Mouse (Mus musculus) forebrain, postnatal 0 days (tissue): ENCODE measurements around the gene Olfr186. TPM values are rescaled to one million over a fixed set of nuclear protein-coding genes. Genes with fewer than 3 reads are reported as not detected.

Experiments
- ATAC-seq: fragments of 200-750 bp; cut with Nextera tagmentation; 2 replicates; pipeline ENCODE4 v1.8.0; 2017; ENCODE audit warnings: mild to moderate bottlenecking, moderate library complexity
- DNase-seq: peaks from one replicate; pipeline ENCODE4 v3.0.0-alpha.2; 2015
- H3K27ac ChIP-seq: fragments of 300-500 bp; sonication (generic); 2 replicates; pipeline ENCODE4 v1.5.1; 2014; ENCODE audit warnings: low read depth, mild to moderate bottlenecking, antibody characterized with exemption, low read length, moderate library complexity, mixed read lengths
- H3K27me3 ChIP-seq: fragments of 300-500 bp; sonication (generic); 2 replicates; pipeline ENCODE4 v1.6.1; 2014; ENCODE audit warnings: mild to moderate bottlenecking, low read length, mixed read lengths; ENCODE audit not compliant: insufficient read depth
- H3K36me3 ChIP-seq: fragments of 300-500 bp; sonication (generic); 2 replicates; pipeline ENCODE4 v1.6.1; 2014; ENCODE audit warnings: mild to moderate bottlenecking, moderate library complexity; ENCODE audit not compliant: insufficient read depth
- H3K4me1 ChIP-seq: fragments of 300-500 bp; sonication (generic); 2 replicates; pipeline ENCODE4 v1.6.1; 2014; ENCODE audit warnings: antibody characterized with exemption; ENCODE audit not compliant: insufficient read depth
- H3K4me2 ChIP-seq: fragments of 300-500 bp; sonication (generic); 2 replicates; pipeline ENCODE4 v1.6.1; 2014; ENCODE audit warnings: low read depth, mild to moderate bottlenecking, moderate library complexity
- H3K4me3 ChIP-seq: fragments of 300-500 bp; sonication (generic); 2 replicates; pipeline ENCODE4 v1.5.1; 2014; ENCODE audit warnings: low read depth, low read length, mixed read lengths
- H3K9ac ChIP-seq: fragments of 300-500 bp; sonication (generic); 2 replicates; pipeline ENCODE4 v1.6.1; 2014; ENCODE audit warnings: mild to moderate bottlenecking
- H3K9me3 ChIP-seq: fragments of 300-500 bp; sonication (generic); 2 replicates; pipeline ENCODE4 v1.6.1; 2016; ENCODE audit warnings: low read length
- CTCF ChIP-seq: sonication (generic); IDR thresholded peaks from 2 replicates; pipeline ENCODE4 v1.5.1; 2016; ENCODE audit warnings: antibody characterized with exemption, control low read depth, low read depth
- WGBS: fragments of 180-500 bp; shearing (Covaris S2); extraction: QIAGEN DNeasy Blood & Tissue Kit; methylation state at CpG from one replicate; pipeline ENCODE4 v1.1.7; 2014; 5-methylcytosine and 5-hydroxymethylcytosine counted together
- polyA plus RNA-seq: library from polyadenylated mRNA; unstranded; fragments of >200 nt; fragmentation: Nextera tagmentation; extraction: Ambion mirVana; gene quantifications from 2 replicates; pipeline ENCODE4 v1.2.1, GENCODE M21; 2015
- total RNA-seq: library from RNA; depleted of rRNA; stranded (reverse); fragments of >200 nt; gene quantifications from 2 replicates; pipeline ENCODE4 v1.2.3, GENCODE M21; 2014; rRNA removed

Gene Olfr186
- total and polyA plus RNA-seq, 2 experiments from 2014 or later = not detected

DNA sequence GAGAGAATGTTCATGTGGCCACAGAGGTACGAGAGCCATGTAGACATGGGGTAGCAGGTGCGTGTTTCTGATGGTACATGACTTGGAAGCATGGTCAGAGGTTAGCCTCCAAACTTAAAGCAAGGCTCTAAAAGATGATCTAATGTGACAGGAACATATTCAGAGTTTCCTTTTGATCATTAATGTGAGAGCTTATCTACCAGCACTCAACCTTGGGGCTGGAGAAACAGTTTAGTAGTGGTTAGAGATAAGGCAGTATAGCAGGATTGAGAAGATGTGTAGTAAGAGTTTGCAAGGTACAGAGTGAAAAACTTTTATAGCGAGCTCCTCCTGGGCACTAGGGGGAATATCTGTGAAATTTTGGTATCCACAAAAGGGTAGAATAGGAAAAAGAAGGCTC is 15.7 kb upstream of the Olfr186 start:
- H3K4me2 ChIP-seq = no peak overlapping the region
- no peaks in the 10 kb centered on the region for H3K27me3 ChIP-seq
- 81% methylated on average over 3 of the region's 3 CpGs for WGBS
- H3K4me3 ChIP-seq = no peak overlapping the region
- H3K9ac ChIP-seq = no peak overlapping the region
- no peak for TF ChIP-seq CTCF
- DNase-seq = no peak
- ATAC-seq = no peak
- H3K4me1 ChIP-seq = no peaks in the 10 kb centered on the region
- no peaks in the 10 kb centered on the region for H3K36me3 ChIP-seq
- no peak overlapping the region for H3K27ac ChIP-seq
- no peaks in the 10 kb centered on the region for H3K9me3 ChIP-seq

DNA sequence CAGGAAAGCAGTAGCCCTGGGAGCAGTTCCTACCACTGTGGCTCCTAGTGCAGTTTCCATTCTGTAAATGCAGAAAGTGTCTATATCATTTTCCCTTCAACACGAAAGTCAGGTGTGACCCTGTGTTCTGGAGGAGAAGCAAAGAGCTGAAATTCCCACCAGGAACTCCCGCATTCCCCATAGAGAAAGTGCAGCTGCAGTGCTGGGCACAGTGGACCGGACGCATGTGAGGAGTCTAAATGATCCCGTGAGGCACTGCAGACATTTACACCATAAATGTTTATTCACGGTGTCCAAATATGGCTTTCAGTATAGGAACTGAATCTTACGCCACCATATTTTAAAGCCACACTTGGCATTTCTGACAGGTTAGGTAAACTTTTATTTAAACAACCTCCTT is 9.6 kb upstream of the Olfr186 start, which contains the start of gene Olfr187:
Olfr187 (minus strand) TSS at position 58 of the 400 bp plus-strand sequence.
- H3K9ac ChIP-seq = no peak within 1 kb of the TSS
- no peaks in the 10 kb centered on the region for H3K9me3 ChIP-seq
- TF ChIP-seq CTCF = no peak
- ATAC-seq (no peak), DNase-seq (no peak)
- no peak within 1 kb of the TSS for H3K27ac ChIP-seq
- no peak within 1 kb of the TSS for H3K4me3 ChIP-seq
- WGBS = 90% methylated on average over 7 of the region's 7 CpGs
- no peaks in the 10 kb centered on the region for H3K36me3 ChIP-seq
- H3K4me2 ChIP-seq = no peak within 1 kb of the TSS
- H3K27me3 ChIP-seq = no peaks in the 10 kb centered on the region
- H3K4me1 ChIP-seq = no peaks in the 10 kb centered on the region

DNA sequence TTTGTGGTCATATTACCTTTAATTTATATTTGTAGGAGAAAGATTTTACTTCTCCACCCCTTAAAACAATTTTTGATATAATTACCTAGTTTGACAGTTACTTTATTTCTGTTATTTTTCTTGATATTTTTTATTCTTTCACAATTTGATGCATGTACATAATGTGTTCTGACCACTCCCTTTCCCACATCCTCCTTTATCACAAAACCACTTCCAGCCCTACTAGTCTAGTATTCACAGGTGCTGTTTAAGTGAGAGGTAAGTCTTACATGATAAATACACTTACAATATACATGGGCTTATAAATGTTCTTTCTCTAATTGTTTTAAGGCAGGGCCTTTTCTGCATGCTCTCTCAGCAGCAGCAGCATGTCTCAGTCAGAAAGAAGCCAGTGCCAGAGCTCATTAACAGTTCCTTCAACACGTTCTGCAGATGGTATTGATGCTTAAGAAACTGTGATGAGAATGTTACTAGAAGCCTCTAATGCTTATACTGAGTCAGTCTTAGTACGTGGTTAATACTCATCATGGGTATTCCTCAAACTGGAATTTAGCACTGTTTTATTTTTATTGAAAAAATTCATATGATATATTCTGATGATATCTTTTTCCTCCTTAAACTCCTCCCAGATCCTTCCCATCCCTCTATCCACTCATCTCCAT is 16.6 kb downstream of the Olfr186 start:
- H3K27me3 ChIP-seq = no peaks in the 10 kb centered on the region
- no peak overlapping the region for H3K27ac ChIP-seq
- no peak for TF ChIP-seq CTCF
- no peaks in the 10 kb centered on the region for H3K36me3 ChIP-seq
- H3K4me3 ChIP-seq = no peak overlapping the region
- ATAC-seq = no peak
- no peaks in the 10 kb centered on the region for H3K4me1 ChIP-seq
- no peak overlapping the region for H3K4me2 ChIP-seq
- H3K9ac ChIP-seq = no peak overlapping the region
- no peaks in the 10 kb centered on the region for H3K9me3 ChIP-seq
- WGBS = 54% methylated on average over 2 of the region's 2 CpGs
- DNase-seq = peak; percentile 5

DNA sequence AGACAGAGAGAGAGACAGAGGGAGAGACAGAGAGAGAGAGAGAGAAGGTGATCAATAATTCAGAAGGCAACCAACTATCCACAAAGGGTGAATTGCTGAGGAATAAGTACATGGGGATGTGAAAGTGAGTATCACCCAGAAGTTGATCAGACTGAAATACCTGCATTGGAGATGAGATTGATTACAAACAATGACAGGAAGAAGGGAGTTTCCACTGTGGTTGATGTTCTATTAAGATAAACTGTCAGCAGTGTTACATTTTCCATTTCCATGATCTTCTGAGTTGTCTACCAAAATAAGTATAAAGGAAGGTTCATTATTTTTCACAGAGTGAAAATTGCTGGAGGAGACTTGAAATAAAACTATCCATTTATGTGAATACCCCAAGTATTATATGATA is 22.9 kb downstream of the Olfr186 start:
- TF ChIP-seq CTCF = no peak
- Histone ChIP-seq H3K27me3 (no peaks in the 10 kb centered on the region), H3K4me3 (no peak overlapping the region)

DNA sequence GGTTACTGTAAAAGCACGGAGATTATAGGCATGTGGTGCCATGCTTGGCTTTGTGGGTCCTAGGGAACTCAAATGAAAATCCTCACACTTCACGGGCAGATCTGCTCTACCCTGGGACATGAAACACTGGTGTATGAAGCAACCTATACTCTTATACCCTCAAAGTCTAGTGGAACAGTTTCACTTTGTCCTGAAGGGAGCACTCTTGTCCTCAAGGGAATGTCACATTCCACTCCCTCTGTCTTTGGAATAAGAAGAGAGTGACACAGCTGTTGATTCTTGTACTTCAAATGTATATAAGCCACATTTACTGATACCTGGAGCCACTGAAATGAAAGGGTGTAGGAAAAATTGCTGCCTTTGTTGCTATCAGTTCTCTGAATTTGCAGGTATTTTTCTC is 35.0 kb downstream of the Olfr186 start, which contains the start of gene Olfr183:
Olfr183 (plus strand) TSS at position 301 of the 400 bp plus-strand sequence.
- 64% methylated on average over 2 of the region's 2 CpGs for WGBS
- no peak for TF ChIP-seq CTCF

More for the DNA sequence above, 22.9 kb downstream of the Olfr186 start:
- Histone ChIP-seq H3K27ac (no peak overlapping the region), H3K4me2 (no peak overlapping the region), H3K4me1 (no peaks in the 10 kb centered on the region), H3K36me3 (no peaks in the 10 kb centered on the region), H3K9me3 (no peaks in the 10 kb centered on the region), H3K9ac (no peak overlapping the region)
- ATAC-seq (no peak), DNase-seq (no peak)

More for the DNA sequence above, 35.0 kb downstream of the Olfr186 start, which contains the start of gene Olfr183:
- Histone ChIP-seq H3K27ac (no peak within 1 kb of the TSS), H3K9ac (no peak within 1 kb of the TSS), H3K36me3 (no peaks in the 10 kb centered on the region), H3K4me2 (no peak within 1 kb of the TSS), H3K4me3 (no peak within 1 kb of the TSS), H3K27me3 (no peaks in the 10 kb centered on the region), H3K9me3 (no peaks in the 10 kb centered on the region), H3K4me1 (no peaks in the 10 kb centered on the region)
- ATAC-seq = no peak
- no peak for DNase-seq

Other genes with a start within 250 kb of the Olfr186 start
- not detected in 2 replicates for gene Olfr173, start 230.0 kb downstream of the Olfr186 start, total RNA-seq
- gene Olfr173, start 230.0 kb downstream of the Olfr186 start, polyA plus RNA-seq = not detected in 2 replicates
- gene Olfr175-ps1, start 203.5 kb downstream of the Olfr186 start, total RNA-seq = not detected in 2 replicates
- gene Olfr175-ps1, start 203.5 kb downstream of the Olfr186 start, polyA plus RNA-seq = not detected in 2 replicates
- not detected in 2 replicates for gene Olfr177, start 155.5 kb downstream of the Olfr186 start, total RNA-seq
- gene Olfr177, start 155.5 kb downstream of the Olfr186 start, polyA plus RNA-seq = not detected in 2 replicates
- not detected in 2 replicates for gene Olfr178, start 138.2 kb downstream of the Olfr186 start, total RNA-seq
- not detected in 2 replicates for gene Olfr178, start 138.2 kb downstream of the Olfr186 start, polyA plus RNA-seq
- gene Olfr181, start 101.5 kb downstream of the Olfr186 start, total RNA-seq = not detected in 2 replicates
- gene Olfr181, start 101.5 kb downstream of the Olfr186 start, polyA plus RNA-seq = not detected in 2 replicates
- gene Olfr180, start 100.9 kb downstream of the Olfr186 start, total RNA-seq = not detected in 2 replicates
- not detected in 2 replicates for gene Olfr180, start 100.9 kb downstream of the Olfr186 start, polyA plus RNA-seq
- gene Olfr183, start 34.9 kb downstream of the Olfr186 start, total RNA-seq = not detected in 2 replicates
- not detected in 2 replicates for gene Olfr183, start 34.9 kb downstream of the Olfr186 start, polyA plus RNA-seq
- not detected in 2 replicates for gene Olfr187, start 9.5 kb upstream of the Olfr186 start, total RNA-seq
- not detected in 2 replicates for gene Olfr187, start 9.5 kb upstream of the Olfr186 start, polyA plus RNA-seq
- gene Olfr190, start 47.7 kb upstream of the Olfr186 start, total RNA-seq = not detected in 2 replicates
- not detected in 2 replicates for gene Olfr190, start 47.7 kb upstream of the Olfr186 start, polyA plus RNA-seq
- not detected in 2 replicates for gene Olfr191, start 59.5 kb upstream of the Olfr186 start, total RNA-seq
- not detected in 2 replicates for gene Olfr191, start 59.5 kb upstream of the Olfr186 start, polyA plus RNA-seq
- gene Olfr193, start 81.6 kb upstream of the Olfr186 start, total RNA-seq = not detected in 2 replicates
- gene Olfr193, start 81.6 kb upstream of the Olfr186 start, polyA plus RNA-seq = not detected in 2 replicates
- gene Olfr194, start 90.8 kb upstream of the Olfr186 start, total RNA-seq = not detected in 2 replicates
- not detected in 2 replicates for gene Olfr194, start 90.8 kb upstream of the Olfr186 start, polyA plus RNA-seq
- not detected in 2 replicates for gene Olfr195, start 116.8 kb upstream of the Olfr186 start, total RNA-seq
- gene Olfr195, start 116.8 kb upstream of the Olfr186 start, polyA plus RNA-seq = not detected in 2 replicates
- not detected in 2 replicates for gene Olfr196, start 140.2 kb upstream of the Olfr186 start, total RNA-seq
- gene Olfr196, start 140.2 kb upstream of the Olfr186 start, polyA plus RNA-seq = not detected in 2 replicates
- gene Olfr198, start 173.2 kb upstream of the Olfr186 start, total RNA-seq = not detected in 2 replicates
- not detected in 2 replicates for gene Olfr198, start 173.2 kb upstream of the Olfr186 start, polyA plus RNA-seq
- not detected in 2 replicates for gene Olfr199, start 189.5 kb upstream of the Olfr186 start, total RNA-seq
- gene Olfr199, start 189.5 kb upstream of the Olfr186 start, polyA plus RNA-seq = not detected in 2 replicates
- not detected in 2 replicates for gene Olfr201, start 242.3 kb upstream of the Olfr186 start, total RNA-seq
- gene Olfr201, start 242.3 kb upstream of the Olfr186 start, polyA plus RNA-seq = not detected in 2 replicates